Mouse (Mus musculus): ENCODE measurements at regions not wholly inside any gene's neighbourhood (a gene's known extent, or its start where the extent isn't known, plus 50 kb on each side); places are given as distances from the start of the nearest gene placed in this dataset.

- H3K4me1 ChIP-seq (ENCODE audit: control insufficient read depth, insufficient read depth, low read length), result no peaks in the 10 kb centered on the region
- no peaks in the 10 kb centered on the region for H3K9me3 ChIP-seq (replicated peaks; ENCODE audit: control insufficient read depth, low read length)
- no peak for ATAC-seq (replicated peaks; ENCODE audit: extremely low read depth, insufficient read depth, low FRiP score)
- H3K4me3 ChIP-seq (ENCODE audit: low read length), result no peak overlapping the region
- H3K4me2 ChIP-seq (ENCODE audit: low read depth, low read length), result no peak overlapping the region
- no peak overlapping the region for H3K9ac ChIP-seq (ENCODE audit: low read length)
- H3K36me3 ChIP-seq (ENCODE audit: control insufficient read depth, insufficient read depth), result no peaks in the 10 kb centered on the region
- H3K27me3 ChIP-seq (ENCODE audit: control insufficient read depth, insufficient read depth, low read length), result no peaks in the 10 kb centered on the region
- no peak overlapping the region for H3K27ac ChIP-seq (ENCODE audit: low read length)
Measured at GRCm38 (mm10) chr11:12847793-12848192, 383.0 kb upstream of the Cobl start.

- no peaks in the 10 kb centered on the region for H3K4me1 ChIP-seq (ENCODE audit: control insufficient read depth, insufficient read depth, low read length)
- H3K27ac ChIP-seq (ENCODE audit: low read length), result no peak overlapping the region
- no peak overlapping the region for H3K9ac ChIP-seq (ENCODE audit: low read length)
- H3K4me2 ChIP-seq (ENCODE audit: low read depth, low read length), result no peak overlapping the region
- H3K4me3 ChIP-seq (ENCODE audit: low read length), result no peak overlapping the region
- H3K9me3 ChIP-seq (replicated peaks; ENCODE audit: control insufficient read depth, low read length), result no peaks in the 10 kb centered on the region
- H3K36me3 ChIP-seq (ENCODE audit: control insufficient read depth, insufficient read depth), result no peaks in the 10 kb centered on the region
- ATAC-seq (replicated peaks; ENCODE audit: extremely low read depth, insufficient read depth, low FRiP score), result no peak
- no peaks in the 10 kb centered on the region for H3K27me3 ChIP-seq (ENCODE audit: control insufficient read depth, insufficient read depth, low read length)
Measured at GRCm38 (mm10) chr11:12843631-12844423, 379.1 kb upstream of the Cobl start.

- Histone ChIP-seq H3K27ac (ENCODE audit: low read length) (no peak overlapping the region), H3K9me3 (replicated peaks; ENCODE audit: control insufficient read depth, low read length) (no peaks in the 10 kb centered on the region), H3K4me1 (ENCODE audit: control insufficient read depth, insufficient read depth, low read length) (no peaks in the 10 kb centered on the region), H3K4me3 (ENCODE audit: low read length) (no peak overlapping the region), H3K27me3 (ENCODE audit: control insufficient read depth, insufficient read depth, low read length) (no peaks in the 10 kb centered on the region), H3K9ac (ENCODE audit: low read length) (no peak overlapping the region), H3K4me2 (ENCODE audit: low read depth, low read length) (no peak overlapping the region), H3K36me3 (ENCODE audit: control insufficient read depth, insufficient read depth) (no peaks in the 10 kb centered on the region)
- no peak for ATAC-seq (replicated peaks; ENCODE audit: extremely low read depth, insufficient read depth, low FRiP score)
- WGBS, result 77% methylated on average over 2 of the region's 2 CpGs
Measured at GRCm38 (mm10) chr11:12841393-12841792, 376.6 kb upstream of the Cobl start.

GRCm38 (mm10) chr11:12837920-12838319 is 373.2 kb upstream of the Cobl start:
- Histone ChIP-seq H3K9me3 (replicated peaks; ENCODE audit: control insufficient read depth, low read length) (no peaks in the 10 kb centered on the region), H3K36me3 (ENCODE audit: control insufficient read depth, insufficient read depth) (no peaks in the 10 kb centered on the region), H3K27ac (ENCODE audit: low read length) (no peak overlapping the region), H3K27me3 (ENCODE audit: control insufficient read depth, insufficient read depth, low read length) (no peaks in the 10 kb centered on the region), H3K4me1 (ENCODE audit: control insufficient read depth, insufficient read depth, low read length) (no peaks in the 10 kb centered on the region), H3K9ac (ENCODE audit: low read length) (no peak overlapping the region), H3K4me2 (ENCODE audit: low read depth, low read length) (no peak overlapping the region), H3K4me3 (ENCODE audit: low read length) (no peak overlapping the region)
- no peak for ATAC-seq (replicated peaks; ENCODE audit: extremely low read depth, insufficient read depth, low FRiP score)
- WGBS, result 50% methylated on average over 2 of the region's 2 CpGs

- Histone ChIP-seq H3K27me3 (ENCODE audit: control insufficient read depth, insufficient read depth, low read length) (no peaks in the 10 kb centered on the region), H3K36me3 (ENCODE audit: control insufficient read depth, insufficient read depth) (no peaks in the 10 kb centered on the region), H3K4me2 (ENCODE audit: low read depth, low read length) (no peak overlapping the region), H3K27ac (ENCODE audit: low read length) (no peak overlapping the region), H3K9ac (ENCODE audit: low read length) (no peak overlapping the region), H3K4me3 (ENCODE audit: low read length) (no peak overlapping the region), H3K9me3 (replicated peaks; ENCODE audit: control insufficient read depth, low read length) (no peaks in the 10 kb centered on the region), H3K4me1 (ENCODE audit: control insufficient read depth, insufficient read depth, low read length) (no peaks in the 10 kb centered on the region)
- 20% methylated on average over 2 of the region's 2 CpGs for WGBS
- no peak for ATAC-seq (replicated peaks; ENCODE audit: extremely low read depth, insufficient read depth, low FRiP score)
Measured at GRCm38 (mm10) chr11:12837387-12837786, 372.6 kb upstream of the Cobl start.

- Histone ChIP-seq H3K27ac (ENCODE audit: low read length) (no peak overlapping the region), H3K36me3 (ENCODE audit: control insufficient read depth, insufficient read depth) (no peaks in the 10 kb centered on the region), H3K27me3 (ENCODE audit: control insufficient read depth, insufficient read depth, low read length) (no peaks in the 10 kb centered on the region), H3K9ac (ENCODE audit: low read length) (no peak overlapping the region), H3K9me3 (replicated peaks; ENCODE audit: control insufficient read depth, low read length) (no peaks in the 10 kb centered on the region), H3K4me1 (ENCODE audit: control insufficient read depth, insufficient read depth, low read length) (no peaks in the 10 kb centered on the region), H3K4me3 (ENCODE audit: low read length) (no peak overlapping the region), H3K4me2 (ENCODE audit: low read depth, low read length) (no peak overlapping the region)
- no peak for ATAC-seq (replicated peaks; ENCODE audit: extremely low read depth, insufficient read depth, low FRiP score)
Measured at GRCm38 (mm10) chr11:12836387-12836786, 371.6 kb upstream of the Cobl start.

GRCm38 (mm10) chr11:12812021-12812420 is 347.3 kb upstream of the Cobl start:
- H3K9me3 ChIP-seq (replicated peaks; ENCODE audit: control insufficient read depth, low read length), result no peaks in the 10 kb centered on the region
- no peaks in the 10 kb centered on the region for H3K27me3 ChIP-seq (ENCODE audit: control insufficient read depth, insufficient read depth, low read length)
- no peak overlapping the region for H3K4me2 ChIP-seq (ENCODE audit: low read depth, low read length)
- H3K4me1 ChIP-seq (ENCODE audit: control insufficient read depth, insufficient read depth, low read length), result 0 out of 2 replicates have a peak, but pooled peaks cover 2% of the 10 kb centered on the region
- H3K36me3 ChIP-seq (ENCODE audit: control insufficient read depth, insufficient read depth), result no peaks in the 10 kb centered on the region
- no peak for ATAC-seq (replicated peaks; ENCODE audit: extremely low read depth, insufficient read depth, low FRiP score)
- H3K27ac ChIP-seq (ENCODE audit: low read length), result no peak overlapping the region
- no peak overlapping the region for H3K9ac ChIP-seq (ENCODE audit: low read length)
- H3K4me3 ChIP-seq (ENCODE audit: low read length), result no peak overlapping the region

- Histone ChIP-seq H3K27ac (ENCODE audit: low read length) (no peak overlapping the region), H3K4me2 (ENCODE audit: low read depth, low read length) (peak overlapping the region; percentile 55), H3K9me3 (replicated peaks; ENCODE audit: control insufficient read depth, low read length) (no peaks in the 10 kb centered on the region), H3K36me3 (ENCODE audit: control insufficient read depth, insufficient read depth) (no peaks in the 10 kb centered on the region), H3K4me1 (ENCODE audit: control insufficient read depth, insufficient read depth, low read length) (0 out of 2 replicates have a peak, but pooled peaks cover 2% of the 10 kb centered on the region), H3K27me3 (ENCODE audit: control insufficient read depth, insufficient read depth, low read length) (no peaks in the 10 kb centered on the region), H3K9ac (ENCODE audit: low read length) (peak overlapping the region; percentile 36; the same call in 1 of the 2 replicates), H3K4me3 (ENCODE audit: low read length) (peak overlapping the region; percentile 19)
- WGBS, result 42% methylated on average over 11 of the region's 11 CpGs
- ATAC-seq (replicated peaks; ENCODE audit: extremely low read depth, insufficient read depth, low FRiP score), result peak; percentile 63
Measured at GRCm38 (mm10) chr11:12810949-12811881, 346.5 kb upstream of the Cobl start.

Data from heart, embryonic 16.5 days (tissue).